Mouse (Mus musculus) urinary bladder, adult 18-20 months (tissue): Measurements from ENCODE around the gene Tmem206.

ENCODE experiments used
- DNase-seq, 2 experiments: peaks; one replicate each; pipeline ENCODE4 v3.0.0; 2022; ENCODE audit warnings: low spot score in 2 of 2, mixed read lengths in 2 of 2

Tmem206 gene

DNA sequence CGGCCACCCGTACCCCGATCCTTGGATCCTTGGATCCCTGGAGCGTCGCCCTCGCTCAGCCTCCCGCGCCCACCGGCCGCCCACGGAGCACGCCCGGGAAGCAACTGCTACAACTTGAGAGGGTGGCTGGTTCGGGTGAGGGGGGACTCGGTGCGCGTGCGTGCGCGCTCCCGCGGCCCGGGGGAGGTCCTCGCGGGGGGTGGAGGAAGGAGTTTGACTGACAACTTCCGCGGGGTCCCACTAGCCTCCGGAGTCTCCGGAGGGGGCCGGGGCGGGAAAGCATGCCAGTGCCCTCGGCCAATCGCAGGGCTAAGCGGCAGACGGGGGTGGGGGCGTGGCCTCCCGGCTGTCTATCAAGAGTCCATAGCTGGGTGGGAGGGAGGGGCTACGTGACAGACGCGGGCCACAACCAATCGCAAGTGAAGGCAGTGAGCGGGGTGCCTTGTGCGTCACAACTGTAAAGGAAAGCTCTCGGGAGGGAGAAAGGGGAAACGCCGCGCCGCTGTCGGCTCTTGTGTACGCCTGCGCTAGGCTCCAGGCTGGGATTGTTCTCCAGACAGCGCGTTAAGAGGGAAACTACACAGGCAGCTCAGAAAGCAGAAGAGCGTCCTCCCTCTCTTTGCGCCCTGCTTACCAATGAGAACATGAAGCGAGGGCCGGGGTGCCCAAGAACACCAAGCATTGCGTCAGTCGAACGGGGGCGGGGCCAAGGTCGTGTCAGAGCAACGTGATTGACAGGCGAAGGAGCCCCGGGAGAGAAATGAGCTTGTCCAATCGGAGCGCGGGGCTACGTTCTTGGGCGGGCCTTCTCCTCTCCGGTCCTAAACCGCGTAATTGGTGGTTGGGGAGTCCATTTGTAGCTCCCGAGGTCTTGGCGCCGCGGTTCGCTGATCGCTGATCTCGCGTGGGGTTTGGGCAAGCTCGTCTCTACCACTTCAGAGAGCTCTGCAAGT, 71.5 kb downstream of the Tmem206 start:
- DNase-seq, result peak; percentile 98
